In genomic region chr2:156668625-156669024, GRCm38 (mm10) we compare ENCODE assay signal across 17 mouse cellular contexts.
"Had no signal": no experiment of that assay in that cellular context is flagged by ENCODE, and none has a peak within 500 bp of the region (broad histone marks: within the 10 kb centered on the region; RNA-seq: fewer than 3 reads in every experiment).

No protein-coding gene starts in this region.

- H3K36me3 ChIP-seq: neural tube, embryonic 12.5 days; neural tube, embryonic 13.5 days; neural tube, embryonic 15.5 days; stomach, embryonic 15.5 days had no signal

- H3K4me3 ChIP-seq: neural tube, embryonic 12.5 days; neural tube, embryonic 13.5 days; neural tube, embryonic 15.5 days; stomach, embryonic 15.5 days had no signal

- DNase-seq: retina, postnatal 1 day; right cerebral cortex, adult 18-20 months; right cerebral cortex, postnatal 14 days; right cerebral cortex, postnatal 25 days; right cerebral cortex, postnatal 4 days; spleen, adult 18-20 months; thymus, adult 18-20 months; thymus, adult 2 months; thymus, postnatal 14 days; thymus, postnatal 25 days; thymus, postnatal 36 days; thymus, postnatal 4 days had no signal

- H3K4me1 ChIP-seq: stomach, embryonic 15.5 days had no signal

- H3K27me3 ChIP-seq: neural tube, embryonic 12.5 days; neural tube, embryonic 13.5 days; neural tube, embryonic 15.5 days; stomach, embryonic 15.5 days had no signal

- H3K27ac ChIP-seq: neural tube, embryonic 12.5 days; neural tube, embryonic 13.5 days; neural tube, embryonic 15.5 days; stomach, embryonic 15.5 days; stomach, postnatal 0 days had no signal

- H3K9ac ChIP-seq: neural tube, embryonic 12.5 days; neural tube, embryonic 13.5 days; neural tube, embryonic 15.5 days; stomach, embryonic 15.5 days had no signal

- H3K9me3 ChIP-seq: neural tube, embryonic 12.5 days; neural tube, embryonic 13.5 days; neural tube, embryonic 15.5 days; stomach, embryonic 15.5 days had no signal
